Mouse (Mus musculus) midbrain, embryonic 10.5 days (tissue): ENCODE measurements at regions not wholly inside any gene's neighbourhood (a gene's known extent, or its start where the extent isn't known, plus 50 kb on each side); places are given as distances from the start of the nearest gene placed in this dataset.

Experiments
- DNase-seq: peaks from one replicate; pipeline ENCODE4 v3.0.0-alpha.2; 2017; ENCODE audit warnings: low spot score
- H3K27ac ChIP-seq: fragments of 300-500 bp; sonication (generic); replicated peaks from 2 replicates; pipeline ENCODE4 v1.5.1; 2016; ENCODE audit warnings: mild to moderate bottlenecking
- H3K27me3 ChIP-seq: fragments of 300-500 bp; sonication (generic); 2 replicates; pipeline ENCODE4 v1.6.1; 2016; ENCODE audit warnings: low read depth, mild to moderate bottlenecking; ENCODE audit not compliant: poor library complexity, severe bottlenecking
- H3K36me3 ChIP-seq: fragments of 300-500 bp; sonication (generic); 2 replicates; pipeline ENCODE4 v1.6.1; 2016; ENCODE audit warnings: mild to moderate bottlenecking, moderate library complexity
- H3K4me1 ChIP-seq: fragments of 300-500 bp; sonication (generic); 2 replicates; pipeline ENCODE4 v1.6.1; 2016
- H3K4me3 ChIP-seq: fragments of 300-500 bp; sonication (generic); 2 replicates; pipeline ENCODE4 v1.5.1; 2016; ENCODE audit warnings: mild to moderate bottlenecking, moderate library complexity
- H3K9me3 ChIP-seq: fragments of 300-500 bp; sonication (generic); replicated peaks from 2 replicates; pipeline ENCODE4 v1.6.1; 2016; ENCODE audit warnings: mild to moderate bottlenecking
- WGBS: fragments of 180-500 bp; shearing (Covaris S2); methylation state at CpG from one replicate; pipeline ENCODE4 v1.1.7; 2016; 5-methylcytosine and 5-hydroxymethylcytosine counted together

DNA sequence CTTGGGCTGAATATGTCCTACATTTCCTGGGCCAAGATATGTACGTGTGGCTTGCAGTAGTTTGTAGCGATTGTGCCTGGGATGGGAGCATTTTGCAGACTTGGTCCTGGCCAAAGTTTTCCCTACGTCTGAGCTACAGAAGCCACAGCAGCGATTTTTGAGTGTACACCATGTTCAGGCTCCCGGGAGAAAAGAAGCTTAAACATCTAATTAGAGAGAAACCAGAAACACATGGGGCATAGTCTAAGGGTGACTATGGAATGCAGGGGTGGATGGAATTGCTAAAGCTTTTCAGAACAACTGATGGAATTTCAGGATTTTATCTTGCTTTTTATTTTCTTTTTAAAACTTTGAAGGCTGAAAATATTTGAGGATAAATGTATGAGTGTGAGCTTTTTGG, 79.3 kb upstream of the Ercc6l2 start:
- H3K9me3 ChIP-seq = peaks cover 7% of the 10 kb centered on the region; the same call in 1 of the 2 replicates
- no peak for DNase-seq
- peaks cover 6% of the 10 kb centered on the region; the same call in 1 of the 2 replicates for H3K4me1 ChIP-seq
- H3K27me3 ChIP-seq = no peaks in the 10 kb centered on the region
- no peak overlapping the region for H3K4me3 ChIP-seq
- no peaks in the 10 kb centered on the region for H3K36me3 ChIP-seq
- H3K27ac ChIP-seq = no peak overlapping the region
- WGBS = 85% methylated on average over 5 of the region's 5 CpGs

- Histone ChIP-seq H3K4me1 (peaks cover 6% of the 10 kb centered on the region), H3K27me3 (no peaks in the 10 kb centered on the region), H3K27ac (peak overlapping the region; percentile 68; the same call in 1 of the 2 replicates), H3K4me3 (no peak overlapping the region), H3K9me3 (peaks cover 3% of the 10 kb centered on the region; the same call in 1 of the 2 replicates), H3K36me3 (no peaks in the 10 kb centered on the region)
- DNase-seq = no peak
- 49% methylated on average over 2 of the region's 2 CpGs for WGBS
Observed at GRCm38 (mm10) chr13:63741879-63742278, 73.2 kb upstream of the Ercc6l2 start.

GRCm38 (mm10) chr13:63748788-63749187, 66.3 kb upstream of the Ercc6l2 start:
- H3K27me3 ChIP-seq = no peaks in the 10 kb centered on the region
- H3K9me3 ChIP-seq = peaks cover 8% of the 10 kb centered on the region; the same call in 1 of the 2 replicates
- WGBS = 96% methylated on average over 2 of the region's 2 CpGs
- no peak overlapping the region for H3K4me3 ChIP-seq
- H3K36me3 ChIP-seq = no peaks in the 10 kb centered on the region
- no peak overlapping the region for H3K27ac ChIP-seq
- no peaks in the 10 kb centered on the region for H3K4me1 ChIP-seq
- DNase-seq = no peak

GRCm38 (mm10) chr13:63749997-63750396, 65.0 kb upstream of the Ercc6l2 start:
- DNase-seq = no peak
- H3K36me3 ChIP-seq = no peaks in the 10 kb centered on the region
- H3K4me3 ChIP-seq = no peak overlapping the region
- H3K4me1 ChIP-seq = no peaks in the 10 kb centered on the region
- peaks cover 8% of the 10 kb centered on the region; the same call in 1 of the 2 replicates for H3K9me3 ChIP-seq
- WGBS = 82% methylated on average over 4 of the region's 4 CpGs
- H3K27ac ChIP-seq = no peak overlapping the region
- H3K27me3 ChIP-seq = no peaks in the 10 kb centered on the region

DNA sequence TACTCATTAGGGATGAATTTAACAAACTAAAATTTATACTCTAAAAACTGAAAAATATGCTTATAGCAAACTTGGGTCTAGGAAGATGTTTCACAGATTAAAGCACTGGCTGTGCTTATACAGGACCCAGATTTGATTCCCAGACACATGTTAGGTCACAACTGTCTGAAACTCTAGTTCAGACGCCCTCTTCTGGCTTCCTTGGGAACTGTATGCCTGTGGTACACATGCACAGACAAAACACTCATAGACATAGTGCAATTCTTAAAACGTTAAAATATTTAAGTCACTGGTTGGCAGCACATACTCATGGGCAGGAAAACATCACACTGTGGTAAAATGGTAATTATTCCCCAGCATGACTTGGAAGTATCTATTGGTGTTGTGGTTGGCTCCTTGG, 63.8 kb upstream of the Ercc6l2 start:
- Histone ChIP-seq H3K27ac (no peak overlapping the region), H3K4me3 (no peak overlapping the region), H3K4me1 (no peaks in the 10 kb centered on the region), H3K27me3 (no peaks in the 10 kb centered on the region), H3K36me3 (no peaks in the 10 kb centered on the region), H3K9me3 (peaks cover 8% of the 10 kb centered on the region; the same call in 1 of the 2 replicates)
- DNase-seq = no peak
- 61% methylated on average over 2 of the region's 2 CpGs for WGBS

DNA sequence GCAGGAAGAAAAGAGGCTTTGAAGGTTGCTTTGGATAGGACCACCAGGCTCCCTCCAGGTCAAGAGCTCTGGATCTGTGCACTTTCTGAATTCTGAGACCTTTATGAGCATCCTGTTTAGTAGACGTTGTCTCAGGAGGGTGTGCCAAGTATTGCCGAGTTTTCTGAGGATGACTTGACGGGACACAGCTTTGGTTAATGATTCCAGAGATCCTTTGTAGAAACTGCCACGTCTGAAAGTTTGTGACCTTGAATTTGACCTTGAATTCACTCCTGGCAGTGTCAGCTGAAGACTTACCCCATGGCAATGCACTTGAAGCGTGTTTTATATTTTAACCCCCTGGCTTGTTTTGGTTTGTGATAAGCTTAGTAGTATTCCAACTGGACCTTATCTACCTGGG, 58.0 kb upstream of the Ercc6l2 start:
- no peaks in the 10 kb centered on the region for H3K27me3 ChIP-seq
- H3K27ac ChIP-seq = no peak overlapping the region
- H3K36me3 ChIP-seq = no peaks in the 10 kb centered on the region
- 83% methylated on average over 5 of the region's 5 CpGs for WGBS
- H3K4me3 ChIP-seq = no peak overlapping the region
- H3K4me1 ChIP-seq = no peaks in the 10 kb centered on the region
- no peak for DNase-seq
- H3K9me3 ChIP-seq = peaks cover under 1% of the 10 kb centered on the region

DNA sequence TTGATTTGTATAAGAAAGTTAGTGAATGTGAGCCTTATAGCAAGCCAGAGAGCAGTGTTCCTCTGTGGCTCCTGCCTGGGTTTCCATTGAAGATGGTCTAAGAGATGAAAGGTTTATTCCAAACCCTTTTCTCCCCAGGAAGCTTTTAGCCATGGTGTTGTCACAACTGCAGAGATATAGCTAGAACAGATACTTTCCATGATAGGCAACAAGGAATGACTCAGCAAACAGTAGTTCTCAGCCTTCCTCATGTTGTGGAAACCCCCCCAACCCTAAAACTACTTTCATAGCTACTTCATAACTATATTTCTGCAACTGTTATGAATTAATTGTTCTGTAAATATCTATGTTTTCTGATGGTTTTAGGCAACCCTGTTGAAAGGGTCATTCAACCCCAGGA, 53.5 kb upstream of the Ercc6l2 start:
- no peaks in the 10 kb centered on the region for H3K36me3 ChIP-seq

More for the DNA sequence above, 53.5 kb upstream of the Ercc6l2 start:
- H3K27ac ChIP-seq = no peak overlapping the region
- no peak for DNase-seq
- H3K27me3 ChIP-seq = no peaks in the 10 kb centered on the region
- no peak overlapping the region for H3K4me3 ChIP-seq
- H3K9me3 ChIP-seq = no peaks in the 10 kb centered on the region; the same call in 1 of the 2 replicates
- H3K4me1 ChIP-seq = no peaks in the 10 kb centered on the region
